Mouse (Mus musculus): ENCODE results near the gene Trp53rka. TPM values are rescaled to one million over a fixed set of nuclear protein-coding genes. Genes with fewer than 3 reads are reported as not detected.

Gene Trp53rka
- polyA plus RNA-seq, 1 experiment: 0.97 TPM

- Histone ChIP-seq H3K4me3 (replicated peaks) (no peak overlapping the region), H3K4me1 (ENCODE audit: control insufficient read depth) (no peaks in the 10 kb centered on the region), H3K27me3 (ENCODE audit: control insufficient read depth) (peaks cover 9% of the 10 kb centered on the region), H3K36me3 (ENCODE audit: control insufficient read depth) (no peaks in the 10 kb centered on the region), H3K9me3 (ENCODE audit: control insufficient read depth, low read length) (no peaks in the 10 kb centered on the region)
- TF ChIP-seq TAL1 (IDR thresholded peaks at IDR 0.05; ENCODE audit: low read length) (no peak), GATA1 (IDR thresholded peaks at IDR 0.05; ENCODE audit: low read length) (no peak)
Measured at GRCm38 (mm10) chr2:165470167-165470566, 23.0 kb downstream of the Trp53rka start.

GRCm38 (mm10) chr2:165467824-165468452, 25.2 kb downstream of the Trp53rka start:
- no peaks in the 10 kb centered on the region for H3K36me3 ChIP-seq (ENCODE audit: control insufficient read depth)
- no peak for TF ChIP-seq TAL1 (IDR thresholded peaks at IDR 0.05; ENCODE audit: low read length)
- no peak for TF ChIP-seq GATA1 (IDR thresholded peaks at IDR 0.05; ENCODE audit: low read length)
- H3K9me3 ChIP-seq (ENCODE audit: control insufficient read depth, low read length): no peaks in the 10 kb centered on the region
- peaks cover 3% of the 10 kb centered on the region for H3K27me3 ChIP-seq (ENCODE audit: control insufficient read depth)
- H3K4me1 ChIP-seq (ENCODE audit: control insufficient read depth): no peaks in the 10 kb centered on the region
- H3K4me3 ChIP-seq (replicated peaks): no peak overlapping the region

- Histone ChIP-seq H3K4me1 (ENCODE audit: control insufficient read depth) (no peaks in the 10 kb centered on the region), H3K27me3 (ENCODE audit: control insufficient read depth) (no peaks in the 10 kb centered on the region), H3K9me3 (ENCODE audit: control insufficient read depth, low read length) (no peaks in the 10 kb centered on the region), H3K36me3 (ENCODE audit: control insufficient read depth) (no peaks in the 10 kb centered on the region; the same call in 1 of the 2 replicates), H3K4me3 (replicated peaks) (no peak overlapping the region)
- TF ChIP-seq GATA1 (IDR thresholded peaks at IDR 0.05; ENCODE audit: low read length) (no peak), TAL1 (IDR thresholded peaks at IDR 0.05; ENCODE audit: low read length) (no peak)
Measured at GRCm38 (mm10) chr2:165459663-165460062, 33.5 kb downstream of the Trp53rka start.

GRCm38 (mm10) chr2:165458189-165458588, 34.9 kb downstream of the Trp53rka start:
- H3K4me3 ChIP-seq (replicated peaks): no peak overlapping the region
- no peaks in the 10 kb centered on the region for H3K9me3 ChIP-seq (ENCODE audit: control insufficient read depth, low read length)
- H3K27me3 ChIP-seq (ENCODE audit: control insufficient read depth): no peaks in the 10 kb centered on the region
- H3K36me3 ChIP-seq (ENCODE audit: control insufficient read depth): no peaks in the 10 kb centered on the region; the same call in 1 of the 2 replicates
- no peaks in the 10 kb centered on the region for H3K4me1 ChIP-seq (ENCODE audit: control insufficient read depth)
- TF ChIP-seq GATA1 (IDR thresholded peaks at IDR 0.05; ENCODE audit: low read length) (no peak), TAL1 (IDR thresholded peaks at IDR 0.05; ENCODE audit: low read length) (no peak)

GRCm38 (mm10) chr2:165456710-165457109, 36.4 kb downstream of the Trp53rka start:
- Histone ChIP-seq H3K36me3 (ENCODE audit: control insufficient read depth) (no peaks in the 10 kb centered on the region), H3K27me3 (ENCODE audit: control insufficient read depth) (no peaks in the 10 kb centered on the region), H3K9me3 (ENCODE audit: control insufficient read depth, low read length) (no peaks in the 10 kb centered on the region), H3K4me3 (replicated peaks) (no peak overlapping the region), H3K4me1 (ENCODE audit: control insufficient read depth) (no peaks in the 10 kb centered on the region)
- TF ChIP-seq TAL1 (IDR thresholded peaks at IDR 0.05; ENCODE audit: low read length) (no peak), GATA1 (IDR thresholded peaks at IDR 0.05; ENCODE audit: low read length) (no peak)

- no peak overlapping the region for H3K4me3 ChIP-seq (replicated peaks)
Measured at GRCm38 (mm10) chr2:165452730-165453693, 40.1 kb downstream of the Trp53rka start.

GRCm38 (mm10) chr2:165448475-165448874, 44.6 kb downstream of the Trp53rka start:
- Histone ChIP-seq H3K36me3 (ENCODE audit: control insufficient read depth) (no peaks in the 10 kb centered on the region), H3K4me3 (replicated peaks) (no peak overlapping the region), H3K9me3 (ENCODE audit: control insufficient read depth, low read length) (peaks cover 2% of the 10 kb centered on the region; the same call in 1 of the 2 replicates), H3K27me3 (ENCODE audit: control insufficient read depth) (no peaks in the 10 kb centered on the region), H3K4me1 (ENCODE audit: control insufficient read depth) (no peaks in the 10 kb centered on the region)
- TF ChIP-seq TAL1 (IDR thresholded peaks at IDR 0.05; ENCODE audit: low read length) (no peak), GATA1 (IDR thresholded peaks at IDR 0.05; ENCODE audit: low read length) (no peak)

More at GRCm38 (mm10) chr2:165452730-165453693, 40.1 kb downstream of the Trp53rka start:
- H3K9me3 ChIP-seq (ENCODE audit: control insufficient read depth, low read length): no peaks in the 10 kb centered on the region
- no peaks in the 10 kb centered on the region for H3K36me3 ChIP-seq (ENCODE audit: control insufficient read depth)
- no peaks in the 10 kb centered on the region for H3K4me1 ChIP-seq (ENCODE audit: control insufficient read depth)
- no peaks in the 10 kb centered on the region for H3K27me3 ChIP-seq (ENCODE audit: control insufficient read depth)
- TF ChIP-seq GATA1 (IDR thresholded peaks at IDR 0.05; ENCODE audit: low read length) (no peak), TAL1 (IDR thresholded peaks at IDR 0.05; ENCODE audit: low read length) (no peak)

GRCm38 (mm10) chr2:165444861-165445260, 48.3 kb downstream of the Trp53rka start:
- H3K4me3 ChIP-seq (replicated peaks): no peak overlapping the region
- TF ChIP-seq TAL1 (IDR thresholded peaks at IDR 0.05; ENCODE audit: low read length) (no peak), GATA1 (IDR thresholded peaks at IDR 0.05; ENCODE audit: low read length) (no peak)
- no peaks in the 10 kb centered on the region for H3K27me3 ChIP-seq (ENCODE audit: control insufficient read depth)
- H3K4me1 ChIP-seq (ENCODE audit: control insufficient read depth): no peaks in the 10 kb centered on the region
- H3K9me3 ChIP-seq (ENCODE audit: control insufficient read depth, low read length): peaks cover 2% of the 10 kb centered on the region; the same call in 1 of the 2 replicates
- H3K36me3 ChIP-seq (ENCODE audit: control insufficient read depth): no peaks in the 10 kb centered on the region

GRCm38 (mm10) chr2:165442981-165443380, 50.1 kb downstream of the Trp53rka start:
- no peak overlapping the region for H3K4me3 ChIP-seq (replicated peaks)
- peaks cover 2% of the 10 kb centered on the region; the same call in 1 of the 2 replicates for H3K9me3 ChIP-seq (ENCODE audit: control insufficient read depth, low read length)
- no peaks in the 10 kb centered on the region for H3K27me3 ChIP-seq (ENCODE audit: control insufficient read depth)
- H3K36me3 ChIP-seq (ENCODE audit: control insufficient read depth): no peaks in the 10 kb centered on the region
- TF ChIP-seq TAL1 (IDR thresholded peaks at IDR 0.05; ENCODE audit: low read length) (no peak), GATA1 (IDR thresholded peaks at IDR 0.05; ENCODE audit: low read length) (no peak)
- H3K4me1 ChIP-seq (ENCODE audit: control insufficient read depth): no peaks in the 10 kb centered on the region

All from erythroblast, embryonic 14.5 days (primary cell).